Mouse (Mus musculus): Measurements from ENCODE around the gene Gm12355.
A peak's percentile ranks its signal among the peaks of the same experiment; 100 is the strongest.
"Not testable (repeated sequence)": the region's sequence is repeated elsewhere in the genome, so short reads cannot be mapped to it uniquely, and the experiment has no call there.

The Gm12355 gene

DNA sequence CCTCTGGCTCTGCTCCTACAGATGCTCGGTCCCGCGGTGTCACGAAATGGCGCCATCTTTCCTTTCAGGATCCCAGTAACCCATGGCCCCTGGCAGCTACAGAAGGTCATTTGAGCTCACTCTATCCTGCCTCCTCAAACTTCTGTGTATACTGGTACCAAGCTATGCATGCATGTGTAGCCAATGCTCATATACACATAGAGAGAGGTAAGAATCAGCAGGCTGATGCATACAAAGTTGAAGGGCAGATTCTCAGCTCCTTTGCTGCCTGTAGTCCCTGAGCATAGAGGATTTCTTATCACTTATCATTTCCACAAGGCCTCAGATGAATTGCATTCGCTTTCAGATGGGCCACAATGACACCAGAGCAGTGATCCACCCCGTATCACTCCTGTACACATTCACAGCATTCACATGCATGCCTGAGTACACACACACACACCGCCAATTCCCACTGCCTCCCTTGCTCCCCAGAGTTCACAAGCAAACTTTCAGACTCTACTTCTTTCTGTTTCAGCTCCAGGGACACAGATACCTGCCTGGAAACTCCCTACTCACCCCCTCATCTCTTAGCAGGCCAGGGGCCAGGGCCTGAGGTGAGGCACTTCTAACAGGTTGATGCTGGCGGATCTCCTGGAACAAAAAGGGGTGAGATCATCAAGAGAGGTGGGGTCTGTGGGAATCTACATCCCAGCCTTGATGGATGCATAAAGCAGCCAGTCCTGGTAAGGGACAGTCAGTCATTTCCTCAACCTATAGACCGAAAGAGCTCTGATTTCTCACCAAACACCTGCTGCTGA lies at the start of gene Gm12355, which contains the start of gene Gsdma3:
Gene Gm12355 (minus strand): TSS at position 51 of the 800 bp plus-strand sequence.
Gene Gsdma3 (plus strand): TSS at position 750 of the 800 bp plus-strand sequence.
- DNase-seq (ENCODE audit: low read depth) = no peak

GRCm38 (mm10) chr11:98673136-98673535 lies 47.7 kb upstream of the Gm12355 start:
- DNase-seq (ENCODE audit: low read depth) = not testable (repeated sequence)

DNA sequence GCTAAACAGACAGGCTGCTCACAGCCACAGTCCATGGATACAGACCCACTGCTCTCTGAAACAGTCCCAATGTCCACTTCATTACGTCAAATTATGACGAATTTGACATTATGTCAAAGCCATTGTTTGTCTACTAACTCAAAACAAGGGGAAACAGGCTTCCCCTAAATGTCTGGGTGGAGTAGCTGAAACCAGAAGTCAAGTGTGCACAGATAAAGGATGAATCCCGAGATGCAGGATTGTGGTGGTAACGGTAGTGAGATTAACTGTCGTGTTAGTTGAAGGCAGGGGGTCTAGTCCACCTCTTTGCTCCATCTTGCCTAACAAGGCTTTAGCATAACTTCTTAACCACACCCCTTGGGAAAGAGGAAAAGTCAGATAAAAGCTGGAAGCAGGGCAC lies 47.0 kb upstream of the Gm12355 start:
- DNase-seq (ENCODE audit: low read depth) = no peak

GRCm38 (mm10) chr11:98671857-98672256 lies 46.4 kb upstream of the Gm12355 start:
- peak; percentile 42 for DNase-seq (ENCODE audit: low read depth)

DNA sequence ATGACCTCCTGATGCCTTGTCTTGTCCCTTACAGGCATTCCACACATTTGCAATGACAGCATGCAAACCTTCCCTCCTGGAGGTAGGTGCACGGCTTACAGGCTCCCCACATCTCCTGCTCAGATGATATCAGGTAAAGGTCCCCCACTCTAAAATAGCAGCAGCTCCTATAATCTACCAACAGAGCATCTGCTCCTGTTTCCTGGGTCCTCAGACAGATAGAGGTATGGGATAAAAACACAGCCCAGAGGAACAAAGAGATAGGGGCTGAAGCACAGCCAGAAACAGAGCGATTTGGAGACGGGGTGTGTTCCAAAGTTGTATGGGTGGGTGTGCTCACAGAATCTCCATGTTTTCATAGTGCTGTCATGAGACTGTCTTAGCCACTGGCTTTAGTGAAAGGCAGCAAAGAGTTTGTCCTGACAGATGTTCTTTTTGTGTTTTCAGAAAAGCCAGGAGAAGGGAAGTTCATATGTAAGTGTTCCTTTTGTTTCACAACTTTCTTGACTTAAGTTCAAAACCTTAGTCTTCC lies 45.9 kb upstream of the Gm12355 start:
- no peak for DNase-seq (ENCODE audit: low read depth)

DNA sequence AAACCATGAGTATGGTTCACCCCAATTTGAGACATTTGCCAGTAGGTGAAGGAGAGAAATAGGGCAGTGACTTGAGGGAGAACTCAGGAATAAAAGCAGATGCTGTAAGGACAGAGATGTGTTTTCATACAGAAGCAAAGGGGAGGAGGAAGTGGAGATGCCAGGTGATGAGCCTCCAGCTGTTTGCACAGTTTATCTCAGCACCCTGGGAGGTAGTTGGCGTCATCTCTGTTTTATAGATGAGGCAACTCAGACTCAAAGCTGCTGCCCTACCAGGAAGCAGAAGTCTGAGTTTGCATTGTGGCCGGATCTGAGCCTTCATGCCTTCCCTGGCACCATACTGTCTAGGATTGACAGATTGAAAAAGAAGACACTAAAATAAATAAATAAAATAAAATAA lies 43.5 kb upstream of the Gm12355 start:
- no peak for DNase-seq (ENCODE audit: low read depth)

- DNase-seq (ENCODE audit: low read depth) = no peak
Observed at GRCm38 (mm10) chr11:98664091-98664490, 38.6 kb upstream of the Gm12355 start, which contains the start of gene Gsdma. Gene Gsdma (plus strand): TSS chr11:98664351.

- no peak for DNase-seq (ENCODE audit: low read depth)
Observed at GRCm38 (mm10) chr11:98660517-98660916, 35.1 kb upstream of the Gm12355 start.

DNA sequence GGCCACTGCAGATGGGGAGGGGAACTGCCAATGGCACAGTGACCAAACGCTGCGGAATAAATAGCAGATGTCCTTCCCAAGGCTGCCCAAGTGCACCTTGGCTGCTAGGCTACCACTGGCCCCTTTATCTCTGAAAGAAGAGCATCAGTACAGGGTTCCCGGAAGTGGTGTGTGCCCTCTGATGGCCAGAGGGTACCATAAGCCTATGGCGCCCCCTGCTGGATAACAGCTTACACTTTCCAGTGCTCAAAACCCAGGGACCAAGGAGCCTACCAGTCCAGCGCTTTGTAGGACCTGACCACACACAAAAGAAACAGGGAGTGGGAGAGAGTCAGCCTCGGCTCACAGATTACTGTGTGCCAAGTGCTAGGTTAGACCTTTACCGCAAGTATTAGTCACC lies 29.6 kb upstream of the Gm12355 start:
- peak; percentile 13 for DNase-seq (ENCODE audit: low read depth)

GRCm38 (mm10) chr11:98646459-98646858 lies 21.0 kb upstream of the Gm12355 start, which contains the start of gene Gsdma2:
Gene Gsdma2 (plus strand): TSS chr11:98646759.
- no peak for DNase-seq (ENCODE audit: low read depth)

- no peak for DNase-seq (ENCODE audit: low read depth)
Observed at GRCm38 (mm10) chr11:98645946-98646345, 20.5 kb upstream of the Gm12355 start.

DNA sequence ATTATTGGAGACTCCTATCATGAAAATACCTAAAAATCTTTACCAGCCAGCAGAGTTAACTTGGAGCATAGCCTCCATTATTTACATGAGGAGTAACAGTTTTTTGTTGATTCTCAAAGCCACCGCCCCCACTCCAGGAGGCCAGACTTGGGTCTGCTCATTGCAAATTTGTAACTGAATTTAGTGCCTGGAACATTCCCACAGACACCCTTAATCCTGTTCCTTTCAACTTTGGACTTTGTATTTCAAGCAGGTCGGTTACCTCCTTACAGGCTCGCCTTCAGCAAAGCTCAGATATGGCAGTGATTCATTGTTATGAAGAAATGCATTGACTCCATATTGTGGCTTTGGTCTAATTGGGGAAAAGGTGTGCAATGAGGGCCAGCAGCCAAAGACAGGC lies 19.3 kb upstream of the Gm12355 start:
- DNase-seq (ENCODE audit: low read depth) = no peak

GRCm38 (mm10) chr11:98640091-98640490 lies 14.6 kb upstream of the Gm12355 start:
- no peak for DNase-seq (ENCODE audit: low read depth)

DNA sequence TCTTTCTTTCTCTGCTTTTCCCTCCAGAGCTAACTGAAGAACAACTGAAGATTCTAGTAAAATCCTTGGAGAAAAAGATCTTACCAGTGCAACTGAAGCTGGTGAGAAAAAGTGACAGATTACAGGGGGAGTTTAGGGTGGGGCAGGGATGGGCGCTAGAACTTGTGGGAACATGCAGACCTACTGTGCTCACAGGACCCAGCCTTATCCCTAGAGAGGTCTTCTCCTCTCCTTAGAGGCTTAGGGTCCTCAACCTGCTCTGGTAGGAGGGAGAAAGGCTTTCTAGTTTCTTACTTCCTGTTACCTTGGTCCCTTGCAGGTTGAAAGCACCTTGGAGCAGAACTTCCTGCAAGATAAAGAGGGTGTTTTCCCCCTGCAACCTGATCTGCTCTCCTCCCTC lies 12.0 kb upstream of the Gm12355 start:
- no peak for DNase-seq (ENCODE audit: low read depth)

GRCm38 (mm10) chr11:98635312-98635970 lies 10.0 kb upstream of the Gm12355 start:
- DNase-seq (ENCODE audit: low read depth) = peak; percentile 6

GRCm38 (mm10) chr11:98630646-98631045 lies 5.2 kb upstream of the Gm12355 start:
- no peak for DNase-seq (ENCODE audit: low read depth)

DNA sequence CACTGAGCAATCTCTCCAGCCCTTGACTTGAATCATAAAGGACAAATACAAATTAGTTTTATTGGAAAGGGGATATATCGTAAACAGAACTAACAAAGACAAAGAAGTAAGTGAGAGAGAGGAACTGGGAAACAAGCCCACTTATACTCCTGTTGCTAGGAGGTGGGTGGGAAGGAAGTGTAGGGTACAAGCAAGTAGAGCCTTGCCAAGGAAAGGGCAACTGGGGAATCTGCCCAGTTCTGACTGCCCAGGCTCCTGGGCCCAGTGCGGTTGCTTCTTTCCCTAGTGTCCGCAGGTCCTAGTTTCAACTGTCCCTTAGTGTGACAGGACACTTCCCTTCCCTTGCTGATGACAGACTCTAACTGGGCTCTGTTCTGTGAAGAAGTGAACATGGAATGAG lies 3.2 kb upstream of the Gm12355 start:
- no peak for DNase-seq (ENCODE audit: low read depth)

DNA sequence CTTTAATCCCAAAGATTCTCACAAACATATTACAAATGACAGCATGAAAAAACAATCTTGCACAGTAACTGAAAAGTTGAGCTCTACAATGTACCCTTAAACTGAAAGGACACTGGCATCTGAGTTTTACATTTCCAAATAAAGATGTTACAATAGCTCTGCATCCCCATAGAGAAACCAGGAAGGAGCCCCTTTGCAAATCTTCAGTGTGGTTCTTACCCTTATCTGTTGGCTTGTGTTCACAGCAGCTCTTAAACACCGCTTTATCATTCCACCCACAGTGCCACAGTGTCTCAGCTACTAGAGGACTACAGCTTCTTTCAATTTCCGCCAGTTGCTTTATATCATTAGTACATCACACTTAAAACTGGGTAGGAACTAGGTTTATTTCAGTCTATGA lies 1.1 kb downstream of the Gm12355 start:
- not testable (repeated sequence) for DNase-seq (ENCODE audit: low read depth)

DNA sequence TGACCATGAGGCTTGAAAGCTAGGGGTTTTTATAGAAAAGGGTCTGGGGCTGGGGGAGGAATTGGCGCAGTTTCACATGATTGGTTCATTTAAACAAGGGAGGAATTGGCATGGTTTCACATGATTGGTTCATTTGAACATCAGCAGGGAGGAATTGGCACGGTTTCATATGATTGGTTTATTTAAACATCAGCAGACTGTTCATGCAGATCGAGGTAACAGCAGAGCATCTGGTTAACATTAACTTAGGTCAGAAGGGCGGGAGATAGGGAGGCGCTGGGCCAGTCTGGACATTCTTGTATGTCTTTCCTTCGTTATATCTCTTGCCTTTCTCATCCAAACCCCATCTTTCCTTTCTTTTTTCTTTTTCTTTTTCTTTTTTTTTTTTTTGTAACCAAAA lies 1.5 kb downstream of the Gm12355 start:
- not testable (repeated sequence) for DNase-seq (ENCODE audit: low read depth)

- DNase-seq (ENCODE audit: low read depth) = no peak
Observed at GRCm38 (mm10) chr11:98620791-98621190, 4.7 kb downstream of the Gm12355 start.

DNA sequence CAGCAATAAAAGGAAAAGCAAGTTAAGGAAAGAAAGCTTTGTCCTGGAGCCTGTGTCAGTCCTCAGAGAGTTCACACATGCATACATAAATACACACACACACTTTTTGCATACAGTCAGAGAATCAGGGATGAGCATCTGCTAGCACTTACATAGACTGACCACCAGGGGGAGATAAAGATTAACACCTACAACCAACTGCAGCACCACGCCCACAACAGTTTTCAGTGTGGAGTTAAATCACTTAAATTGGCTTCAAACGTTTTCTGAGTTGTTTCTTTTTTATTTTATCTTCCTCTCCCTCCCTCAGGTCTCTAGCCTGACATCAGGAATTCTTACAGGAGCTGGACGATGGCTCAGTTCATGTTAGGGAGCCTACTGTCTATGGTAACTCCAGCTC lies 18.7 kb downstream of the Gm12355 start:
- peak; percentile 47 for DNase-seq (ENCODE audit: low read depth)

- not testable (repeated sequence) for DNase-seq (ENCODE audit: low read depth)
Observed at GRCm38 (mm10) chr11:98604911-98605310, 20.6 kb downstream of the Gm12355 start.

GRCm38 (mm10) chr11:98603953-98604352 lies 21.5 kb downstream of the Gm12355 start:
- no peak for DNase-seq (ENCODE audit: low read depth)

Measured in c-Kit-positive CD71-positive TER-119-negative erythroid progenitor cells, embryonic 14.5 days (primary cell).